Mouse (Mus musculus) liver, embryonic 15.5 days (tissue): ENCODE data around the gene Coro2b. TPM values are rescaled to one million over a fixed set of nuclear protein-coding genes. Genes with fewer than 3 reads are reported as not detected.

ENCODE experiments used
- ATAC-seq: fragments of 200-750 bp; cut with Nextera tagmentation; 2 replicates; pipeline ENCODE4 v1.8.0; 2017; ENCODE audit warnings: moderate number of reproducible peaks, mild to moderate bottlenecking, moderate library complexity; ENCODE audit not compliant: insufficient read depth
- H3K27ac ChIP-seq: fragments of 300-500 bp; sonication (generic); replicated peaks from 2 replicates; pipeline ENCODE4 v1.5.1; 2015; ENCODE audit warnings: mild to moderate bottlenecking, inconsistent platforms
- H3K27me3 ChIP-seq: fragments of 300-500 bp; sonication (generic); 2 replicates; pipeline ENCODE4 v1.6.1; 2015; ENCODE audit warnings: mild to moderate bottlenecking, inconsistent platforms
- H3K36me3 ChIP-seq: fragments of 300-500 bp; sonication (generic); replicated peaks from 2 replicates; pipeline ENCODE4 v1.6.1; 2015; ENCODE audit warnings: moderate library complexity, mild to moderate bottlenecking, inconsistent platforms
- H3K4me1 ChIP-seq: fragments of 300-500 bp; sonication (generic); replicated peaks from 2 replicates; pipeline ENCODE4 v1.6.1; 2015; ENCODE audit warnings: inconsistent platforms
- H3K4me2 ChIP-seq: fragments of 300-500 bp; sonication (generic); 2 replicates; pipeline ENCODE4 v1.6.1; 2015; ENCODE audit warnings: moderate library complexity, mild to moderate bottlenecking, inconsistent platforms
- H3K4me3 ChIP-seq: fragments of 300-500 bp; sonication (generic); replicated peaks from 2 replicates; pipeline ENCODE4 v1.5.1; 2015; ENCODE audit warnings: mild to moderate bottlenecking, inconsistent platforms
- H3K9ac ChIP-seq: fragments of 300-500 bp; sonication (generic); 2 replicates; pipeline ENCODE4 v1.6.1; 2015; ENCODE audit warnings: moderate library complexity, mild to moderate bottlenecking, inconsistent platforms
- H3K9me3 ChIP-seq: fragments of 300-500 bp; sonication (generic); replicated peaks from 2 replicates; pipeline ENCODE4 v1.6.1; 2016; ENCODE audit warnings: inconsistent platforms
- WGBS: fragments of 180-500 bp; shearing (Covaris S2); methylation state at CpG from one replicate; pipeline ENCODE4 v1.1.7; 2015; ENCODE audit warnings: mixed read lengths; ENCODE audit not compliant: insufficient replicate concordance; 5-methylcytosine and 5-hydroxymethylcytosine counted together
- polyA plus RNA-seq: library from polyadenylated mRNA; unstranded; fragments of >200 nt; fragmentation: Nextera tagmentation; extraction: Ambion mirVana; gene quantifications from 2 replicates; pipeline ENCODE4 v1.2.1, GENCODE M21; 2015

Coro2b gene
- polyA plus RNA-seq, 1 experiment from 2014 or later = 1.3 TPM

DNA sequence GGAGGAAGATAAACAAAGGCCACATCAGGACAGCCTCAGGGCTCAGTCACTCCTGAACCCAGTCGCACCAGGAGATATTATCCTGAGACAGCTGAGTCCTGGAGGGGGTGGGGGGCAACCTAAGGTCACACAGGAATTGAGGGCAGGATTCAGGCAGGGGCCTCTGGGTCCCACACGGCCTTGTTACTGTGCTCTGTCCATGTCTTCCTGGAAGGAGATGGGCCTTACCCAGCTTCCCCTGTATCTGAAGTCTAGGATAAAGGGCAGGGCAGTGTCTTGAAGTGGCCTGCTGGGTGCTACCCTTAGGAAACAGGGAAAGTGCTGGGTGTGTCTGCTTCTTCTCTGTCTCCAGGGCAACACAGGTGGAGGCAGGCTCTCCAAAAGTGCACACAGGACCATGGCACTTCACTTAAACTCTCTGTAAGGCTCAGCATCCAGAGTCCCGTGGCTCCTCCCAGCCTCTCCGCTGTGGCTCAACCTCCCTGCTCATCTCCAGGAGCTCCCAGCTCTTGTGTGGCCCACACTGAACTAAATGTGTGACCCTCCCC lies 12.0 kb downstream of the Coro2b start:
- Histone ChIP-seq H3K36me3 (no peaks in the 10 kb centered on the region), H3K27me3 (peaks cover 23% of the 10 kb centered on the region; the same call in 1 of the 2 replicates), H3K9me3 (no peaks in the 10 kb centered on the region), H3K27ac (no peak overlapping the region), H3K4me3 (no peak overlapping the region), H3K4me1 (peaks cover 6% of the 10 kb centered on the region; the same call in 1 of the 2 replicates), H3K4me2 (no peak overlapping the region), H3K9ac (no peak overlapping the region)
- 47% methylated on average over 4 of the region's 4 CpGs for WGBS
- no peak for ATAC-seq

DNA sequence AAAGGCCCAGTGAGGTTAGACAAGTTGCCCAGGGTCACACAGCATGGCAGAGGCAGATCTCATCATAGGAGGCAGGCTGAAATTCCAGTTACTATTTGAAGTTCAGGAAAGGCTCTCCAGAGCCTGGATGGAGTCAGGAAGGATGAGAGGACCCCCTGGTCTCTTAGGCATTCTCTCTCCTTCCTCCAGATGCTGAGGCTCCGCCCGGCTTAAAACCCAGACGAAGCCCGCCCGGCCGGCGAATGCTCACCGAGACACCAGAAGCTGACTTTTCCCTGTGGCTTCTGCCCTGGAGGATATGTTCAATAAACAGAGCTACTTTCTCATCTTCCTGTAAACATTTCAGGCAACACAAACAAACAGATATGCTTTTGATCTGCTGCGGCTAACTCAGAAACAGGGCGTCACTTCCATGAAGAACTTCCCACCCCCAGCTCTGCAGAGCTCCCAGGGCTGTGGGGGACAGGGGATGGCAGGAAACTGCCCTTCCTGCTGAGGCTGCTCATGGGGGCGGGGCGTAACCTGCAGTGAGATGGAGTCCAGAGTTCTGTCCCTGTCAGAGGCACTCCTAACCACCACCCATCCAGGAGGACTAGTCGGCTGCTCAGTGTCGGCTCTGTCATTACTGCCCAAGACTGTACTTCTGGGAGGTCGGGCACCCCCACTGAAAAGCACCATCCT lies 13.9 kb downstream of the Coro2b start:
- WGBS = 17% methylated on average over 15 of the region's 15 CpGs
- Histone ChIP-seq H3K36me3 (no peaks in the 10 kb centered on the region), H3K27ac (peak overlapping the region; percentile 19; the same call in 1 of the 2 replicates), H3K9me3 (no peaks in the 10 kb centered on the region), H3K4me1 (peaks cover 6% of the 10 kb centered on the region; the same call in 1 of the 2 replicates), H3K4me3 (no peak overlapping the region), H3K4me2 (no peak overlapping the region), H3K9ac (no peak overlapping the region), H3K27me3 (peaks cover 23% of the 10 kb centered on the region; the same call in 1 of the 2 replicates)
- ATAC-seq = 0 out of 2 replicates have a peak, but pooled peaks have one; percentile 7

DNA sequence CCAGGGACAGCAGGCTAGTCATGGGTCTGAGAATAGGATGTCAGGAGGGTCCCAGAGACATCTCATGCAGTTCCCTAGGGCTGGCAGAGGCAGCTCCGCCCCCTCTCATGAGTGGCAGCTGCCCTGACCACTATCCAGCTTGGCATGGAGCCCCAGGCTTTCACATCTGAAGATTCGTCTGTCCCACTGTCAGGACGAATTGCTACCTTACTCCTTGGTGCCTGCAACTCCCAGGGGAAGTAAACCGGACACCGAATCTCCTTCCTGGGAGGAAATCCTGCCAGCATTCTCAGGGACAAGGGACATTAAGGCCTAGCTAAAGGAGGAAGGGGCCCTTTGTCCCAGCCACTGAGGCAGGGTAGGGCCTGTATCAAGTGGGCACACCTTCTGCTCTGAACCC lies 14.6 kb downstream of the Coro2b start:
- WGBS = 48% methylated on average over 5 of the region's 5 CpGs
- Histone ChIP-seq H3K9me3 (no peaks in the 10 kb centered on the region), H3K27ac (0 out of 2 replicates have a peak overlapping the region, but pooled peaks have one; percentile 19), H3K27me3 (peaks cover 23% of the 10 kb centered on the region; the same call in 1 of the 2 replicates), H3K4me3 (no peak overlapping the region), H3K9ac (no peak overlapping the region), H3K4me2 (no peak overlapping the region), H3K36me3 (no peaks in the 10 kb centered on the region), H3K4me1 (peaks cover 6% of the 10 kb centered on the region; the same call in 1 of the 2 replicates)
- ATAC-seq = no peak

DNA sequence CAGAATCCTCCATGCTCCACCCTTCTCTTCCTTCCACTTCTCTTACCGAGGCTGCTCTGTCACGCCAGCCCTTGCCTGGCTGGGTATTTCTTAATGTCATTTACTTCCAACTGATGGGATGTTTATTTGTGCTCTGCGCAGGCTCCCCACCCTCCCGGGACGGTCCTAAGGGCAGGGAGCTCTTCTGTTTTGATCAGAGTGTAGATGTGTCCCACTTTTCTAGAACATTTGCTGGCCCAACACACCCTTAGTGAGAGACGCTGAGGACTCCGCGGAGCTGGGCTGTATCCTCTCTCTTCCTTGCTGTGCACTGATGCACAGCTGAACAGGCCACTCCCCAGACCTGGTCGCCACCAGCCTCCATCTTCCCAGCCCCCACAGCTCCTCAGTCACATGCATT lies 15.3 kb downstream of the Coro2b start:
- 37% methylated on average over 9 of the region's 9 CpGs for WGBS
- no peak overlapping the region for H3K4me3 ChIP-seq

DNA sequence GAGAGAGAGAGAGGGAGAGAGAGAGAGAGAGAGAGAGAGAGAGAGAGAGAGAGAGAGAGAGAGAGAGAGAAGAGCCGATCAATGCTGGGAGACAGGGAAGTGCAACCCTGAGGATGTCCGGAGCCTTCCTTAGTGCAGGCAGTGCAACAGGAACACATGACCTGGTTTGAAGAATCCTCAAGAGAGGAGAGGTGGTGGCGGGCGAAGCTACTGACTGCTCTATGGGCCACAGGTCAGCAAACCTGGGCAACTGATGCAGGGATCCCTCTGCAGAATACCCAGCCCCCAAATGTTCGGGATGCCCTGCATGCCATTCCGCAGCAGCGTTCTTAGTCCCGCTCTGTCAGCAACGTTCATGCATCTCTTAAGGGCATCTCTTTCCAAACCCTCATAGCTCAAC lies 15.9 kb downstream of the Coro2b start:
- no peak overlapping the region for H3K4me3 ChIP-seq
- H3K4me1 ChIP-seq = peaks cover 6% of the 10 kb centered on the region; the same call in 1 of the 2 replicates
- no peak overlapping the region for H3K4me2 ChIP-seq
- H3K9me3 ChIP-seq = no peaks in the 10 kb centered on the region
- H3K36me3 ChIP-seq = no peaks in the 10 kb centered on the region
- 48% methylated on average over 9 of the region's 9 CpGs for WGBS
- ATAC-seq = no peak
- peaks cover 23% of the 10 kb centered on the region; the same call in 1 of the 2 replicates for H3K27me3 ChIP-seq
- H3K27ac ChIP-seq = no peak overlapping the region
- H3K9ac ChIP-seq = no peak overlapping the region

More for the DNA sequence above, 15.3 kb downstream of the Coro2b start:
- Histone ChIP-seq H3K36me3 (no peaks in the 10 kb centered on the region), H3K9me3 (no peaks in the 10 kb centered on the region), H3K4me2 (no peak overlapping the region), H3K4me1 (peaks cover 6% of the 10 kb centered on the region; the same call in 1 of the 2 replicates), H3K9ac (no peak overlapping the region), H3K27ac (no peak overlapping the region), H3K27me3 (peaks cover 23% of the 10 kb centered on the region; the same call in 1 of the 2 replicates)
- ATAC-seq = no peak

DNA sequence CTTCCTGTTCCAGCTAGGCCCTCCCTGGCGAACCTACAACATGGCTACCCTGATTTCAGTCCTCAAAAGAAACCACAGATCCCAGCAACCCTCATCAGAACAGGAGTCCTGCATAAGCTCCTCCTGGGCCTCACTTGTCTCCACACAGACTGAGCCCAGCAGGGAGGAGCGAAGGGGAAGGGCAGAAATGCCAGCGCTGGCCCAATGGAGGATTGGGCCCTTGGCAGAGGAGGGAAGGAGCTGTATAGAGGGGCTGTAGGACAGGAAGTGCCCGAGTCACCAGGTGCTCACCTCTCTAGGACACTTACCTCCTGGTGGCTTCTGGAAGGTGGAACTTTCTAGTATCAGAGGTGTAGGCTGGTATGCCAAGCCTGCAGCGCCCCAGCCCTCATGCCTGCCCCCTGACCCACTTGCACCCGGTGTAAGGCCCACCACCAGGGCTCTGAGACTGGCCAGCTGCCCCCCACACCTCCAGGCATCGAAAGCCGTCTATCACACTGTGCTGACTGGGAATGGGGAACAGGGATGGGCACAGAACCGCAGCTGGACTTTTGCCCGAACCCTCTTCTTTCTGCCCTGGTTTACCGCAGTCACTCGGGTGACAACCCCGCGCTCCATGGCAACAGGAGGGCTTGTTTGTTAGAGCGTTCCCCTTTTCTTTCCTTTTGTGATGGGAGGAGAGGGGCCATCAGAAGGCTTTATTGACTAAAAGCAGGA lies 16.9 kb downstream of the Coro2b start:
- H3K27me3 ChIP-seq = peaks cover 23% of the 10 kb centered on the region; the same call in 1 of the 2 replicates
- 63% methylated on average over 15 of the region's 15 CpGs for WGBS
- no peak overlapping the region for H3K9ac ChIP-seq
- peaks cover 6% of the 10 kb centered on the region; the same call in 1 of the 2 replicates for H3K4me1 ChIP-seq
- no peak for ATAC-seq
- no peaks in the 10 kb centered on the region for H3K36me3 ChIP-seq
- H3K4me2 ChIP-seq = no peak overlapping the region
- no peak overlapping the region for H3K27ac ChIP-seq
- H3K4me3 ChIP-seq = no peak overlapping the region
- no peaks in the 10 kb centered on the region for H3K9me3 ChIP-seq

DNA sequence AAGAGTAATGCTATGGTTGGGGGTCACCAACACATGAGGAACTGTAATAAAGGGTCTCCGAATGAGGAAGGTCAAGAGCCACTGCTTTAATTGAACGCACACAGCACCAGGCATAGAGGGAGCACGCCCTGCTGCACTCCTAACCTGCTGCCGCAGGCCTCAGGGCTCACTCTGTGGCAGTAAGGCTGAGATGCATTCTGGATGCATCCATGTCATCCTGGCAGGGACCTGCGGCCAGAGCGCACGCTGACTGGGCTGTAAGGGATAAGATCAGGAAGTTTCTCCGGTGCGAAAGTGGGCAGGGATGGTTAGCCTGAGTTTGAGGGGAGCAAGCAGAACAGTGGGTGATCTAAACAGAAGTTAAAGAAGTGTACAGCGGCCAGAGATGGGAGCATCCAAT lies 17.5 kb downstream of the Coro2b start:
- no peaks in the 10 kb centered on the region for H3K36me3 ChIP-seq
- no peak overlapping the region for H3K4me3 ChIP-seq
- peaks cover 4% of the 10 kb centered on the region; the same call in 1 of the 2 replicates for H3K4me1 ChIP-seq
- peaks cover 23% of the 10 kb centered on the region; the same call in 1 of the 2 replicates for H3K27me3 ChIP-seq
- 72% methylated on average over 10 of the region's 10 CpGs for WGBS
- H3K9ac ChIP-seq = no peak overlapping the region
- no peak overlapping the region for H3K27ac ChIP-seq
- ATAC-seq = no peak
- no peaks in the 10 kb centered on the region for H3K9me3 ChIP-seq
- no peak overlapping the region for H3K4me2 ChIP-seq

DNA sequence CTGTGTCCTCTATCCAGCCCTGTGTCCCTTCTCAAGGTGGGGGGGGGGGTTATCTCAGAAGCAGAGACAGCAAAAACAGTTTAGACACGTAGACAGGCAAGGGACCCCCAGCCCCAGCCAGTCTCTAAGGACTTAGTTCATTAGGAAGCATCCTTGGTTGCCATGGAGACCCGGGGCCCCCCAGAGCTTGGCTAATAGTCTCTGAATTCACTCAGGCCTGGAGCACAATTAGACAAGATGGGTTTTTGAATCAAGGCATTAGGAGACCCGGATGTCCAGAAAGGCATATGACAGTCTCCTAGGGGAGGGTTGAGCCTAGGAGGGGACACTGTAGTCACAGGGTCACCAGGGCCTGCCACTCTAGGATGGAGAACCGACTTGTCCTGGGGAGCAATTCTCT lies 18.3 kb downstream of the Coro2b start:
- H3K4me3 ChIP-seq = no peak overlapping the region

DNA sequence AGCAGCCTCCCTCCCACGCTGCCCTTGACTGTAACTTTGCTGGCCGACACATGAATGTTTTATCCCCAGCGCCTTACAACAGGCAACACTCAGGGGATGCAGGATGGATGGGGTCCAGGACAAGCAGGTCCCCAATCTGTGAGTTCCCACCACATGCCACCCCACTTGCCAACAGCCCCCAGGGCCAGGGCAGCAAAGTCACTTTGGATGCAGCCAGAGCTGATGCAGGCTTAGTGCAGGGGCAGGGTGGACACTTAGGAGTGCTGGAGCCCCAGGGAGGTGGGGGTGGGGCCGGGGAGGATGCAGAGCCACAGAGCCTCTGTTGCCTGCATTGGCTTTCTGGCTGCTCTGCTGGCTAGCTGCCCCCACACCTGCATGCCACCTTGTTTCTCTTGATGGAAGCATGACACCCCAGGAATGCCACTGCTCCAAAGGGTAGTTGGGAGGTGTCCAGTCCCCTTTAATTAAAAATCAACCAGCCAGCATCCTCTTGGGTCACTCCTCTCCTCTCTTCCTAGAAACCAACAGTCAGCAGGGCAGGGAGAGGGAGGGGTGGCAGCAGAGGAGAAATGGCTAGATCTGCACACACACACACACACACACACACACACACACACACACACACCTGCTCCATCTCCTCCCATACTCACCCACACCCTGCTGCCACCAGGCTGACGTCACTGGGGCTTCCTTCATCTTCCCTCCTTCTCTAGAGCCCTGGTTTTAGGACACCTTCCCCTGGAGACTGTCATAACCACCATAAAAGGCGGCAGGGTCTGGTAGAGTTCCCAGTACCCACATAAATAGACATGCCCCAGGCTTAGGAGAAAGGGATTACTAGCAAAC lies 19.5 kb downstream of the Coro2b start:
- Histone ChIP-seq H3K9ac (no peak overlapping the region), H3K27ac (no peak overlapping the region), H3K4me1 (no peaks in the 10 kb centered on the region), H3K9me3 (no peaks in the 10 kb centered on the region), H3K4me2 (no peak overlapping the region), H3K27me3 (peaks cover 7% of the 10 kb centered on the region; the same call in 1 of the 2 replicates), H3K4me3 (no peak overlapping the region), H3K36me3 (no peaks in the 10 kb centered on the region)
- no peak for ATAC-seq
- 52% methylated on average over 6 of the region's 6 CpGs for WGBS

More for the DNA sequence above, 18.3 kb downstream of the Coro2b start:
- ATAC-seq = no peak
- Histone ChIP-seq H3K4me2 (no peak overlapping the region), H3K9ac (no peak overlapping the region), H3K4me1 (peaks cover 4% of the 10 kb centered on the region; the same call in 1 of the 2 replicates), H3K9me3 (no peaks in the 10 kb centered on the region), H3K27ac (no peak overlapping the region), H3K27me3 (peaks cover 18% of the 10 kb centered on the region; the same call in 1 of the 2 replicates), H3K36me3 (no peaks in the 10 kb centered on the region)
- WGBS = 46% methylated on average over 4 of the region's 4 CpGs

DNA sequence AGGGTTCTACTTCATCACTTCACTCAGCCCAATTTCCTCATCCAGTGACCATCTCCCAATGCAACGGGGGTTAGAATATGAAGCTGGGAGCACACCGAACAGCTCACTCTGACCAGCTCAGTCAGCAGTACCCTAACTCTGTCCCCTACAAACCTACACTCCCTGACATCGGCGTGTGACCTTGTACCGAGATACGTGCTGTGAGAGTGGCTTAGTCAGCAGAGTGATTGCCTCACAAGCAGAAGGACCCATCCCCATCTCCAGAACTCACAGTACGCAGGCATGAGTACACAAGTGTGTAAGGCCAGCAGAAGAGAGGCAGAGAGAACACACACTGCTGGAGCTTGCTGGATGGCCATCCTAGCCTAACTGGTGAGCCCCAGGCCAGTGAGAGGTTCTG lies 21.7 kb downstream of the Coro2b start:
- no peak overlapping the region for H3K4me3 ChIP-seq
- no peaks in the 10 kb centered on the region for H3K27me3 ChIP-seq
- no peaks in the 10 kb centered on the region for H3K4me1 ChIP-seq
- no peaks in the 10 kb centered on the region for H3K9me3 ChIP-seq
- no peaks in the 10 kb centered on the region for H3K36me3 ChIP-seq
- no peak for ATAC-seq
- H3K9ac ChIP-seq = no peak overlapping the region
- H3K27ac ChIP-seq = no peak overlapping the region
- H3K4me2 ChIP-seq = no peak overlapping the region
- 72% methylated on average over 7 of the region's 7 CpGs for WGBS
